Mouse (Mus musculus): Measurements from ENCODE around the gene Kiz.

GRCm38 (mm10) chr2:147012623-147013184 lies 157.0 kb downstream of the Kiz start, which contains the start of gene Xrn2:
- TF ChIP-seq CTCF (IDR thresholded peaks at IDR 0.05; ENCODE audit: low read depth), result peak; percentile 1; the same call in 1 of the 2 replicates
- TF ChIP-seq EP300 (optimal IDR thresholded peaks at IDR 0.05), result no peak

Data from stomach, postnatal 0 days (tissue).